In the genomic region with DNA sequence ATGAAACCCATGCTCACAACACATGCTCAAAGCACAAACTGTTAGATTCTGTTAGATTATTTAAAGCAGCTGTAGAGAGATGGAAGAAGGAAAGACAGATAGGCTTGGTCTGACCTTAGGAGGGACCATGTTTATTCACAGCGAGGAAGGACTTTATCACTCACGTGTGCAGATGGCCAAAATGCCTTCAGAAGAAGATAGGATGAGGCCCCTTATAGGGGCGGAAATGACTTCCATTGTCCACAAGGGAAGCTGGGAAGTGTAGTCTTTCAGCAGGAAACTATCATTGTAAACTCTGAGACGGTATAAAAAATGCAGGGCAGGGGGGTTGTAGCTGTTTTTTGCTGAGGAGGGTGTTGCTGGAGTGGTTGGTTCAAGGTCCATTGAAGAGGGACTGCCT, we compare ENCODE assay signal across 8 mouse cellular contexts. TPM values are rescaled to one million over a fixed set of nuclear protein-coding genes. Genes with fewer than 3 reads are reported as not detected.
A peak's percentile ranks its signal among the peaks of the same experiment; 100 is the strongest.
DNase-seq lines count a peak whose midpoint lies in the region; ATAC-seq and TF ChIP-seq lines count a peak whose summit lies in the region.

A gene (minus strand): TSS at position 199 of the 400 bp plus-strand sequence.

- H3K4me2 ChIP-seq in intestine, embryonic 16.5 days (ENCODE audit: low read depth, low read length) = peak within 1 kb of the TSS; percentile 55

- no peaks in the 10 kb centered on the region for H3K9me3 ChIP-seq in intestine, embryonic 16.5 days (ENCODE audit: control insufficient read depth, low read length)

- peaks cover 12% of the 10 kb centered on the region for H3K36me3 ChIP-seq in C2C12 (ENCODE audit: control insufficient read depth, insufficient read depth)
- no peaks in the 10 kb centered on the region for H3K36me3 ChIP-seq in intestine, embryonic 16.5 days (ENCODE audit: control insufficient read depth, insufficient read depth, low read length)

- H3K4me1 ChIP-seq in intestine, embryonic 16.5 days (ENCODE audit: control insufficient read depth, insufficient read depth, low read length) = peaks cover 6% of the 10 kb centered on the region

- peak; percentile 56 for ATAC-seq in granulocyte monocyte progenitor cell, adult 5-6 weeks (replicated peaks; ENCODE audit: poor library complexity, severe bottlenecking)
- ATAC-seq in intestine, embryonic 16.5 days = peak; percentile 86

- no peaks in the 10 kb centered on the region for H3K79me2 ChIP-seq in C2C12 (ENCODE audit: control insufficient read depth, insufficient read depth)

- H3K4me3 ChIP-seq in C2C12 (ENCODE audit: insufficient read depth, poor library complexity, severe bottlenecking) = peak within 1 kb of the TSS; percentile 29
- peak within 1 kb of the TSS; percentile 39 for H3K4me3 ChIP-seq in intestine, embryonic 16.5 days (ENCODE audit: low read length)

- H3ac ChIP-seq in C2C12 (ENCODE audit: control insufficient read depth, insufficient read length, low read depth) = peak within 1 kb of the TSS; percentile 49

- H3K27ac ChIP-seq in intestine, embryonic 16.5 days (ENCODE audit: low read length) = peak within 1 kb of the TSS; percentile 15

- peak within 1 kb of the TSS; percentile 45 for H3K9ac ChIP-seq in intestine, embryonic 16.5 days (ENCODE audit: low read depth, low read length)

- TF ChIP-seq CTCF in C2C12 (IDR thresholded peaks at IDR 0.05; ENCODE audit: control insufficient read depth, insufficient read depth, insufficient read length) = no peak

- DNase-seq in R1 (ENCODE audit: low read depth, low spot score) = peak; percentile 52
- peak; percentile 31 for DNase-seq in lung, postnatal 25 days (ENCODE audit: low spot score)
- no peak for DNase-seq in right cerebral cortex, postnatal 25 days
- DNase-seq in spleen, postnatal 10 days (ENCODE audit: low spot score in 2 of 2) = no peak
- DNase-seq in frontal cortex, postnatal 36 days (ENCODE audit: low spot score in 2 of 2) = no peak

- H3K79me3 ChIP-seq in C2C12 (ENCODE audit: low read depth) = no peaks in the 10 kb centered on the region

- WGBS in intestine, embryonic 16.5 days = 22% methylated on average over 4 of the region's 4 CpGs

- no peaks in the 10 kb centered on the region for H3K27me3 ChIP-seq in C2C12 (ENCODE audit: control insufficient read depth, insufficient read depth, insufficient read length)
- H3K27me3 ChIP-seq in intestine, embryonic 16.5 days (replicated peaks; ENCODE audit: control insufficient read depth, insufficient read depth, low read length) = no peaks in the 10 kb centered on the region

TF ChIP-seq in C2C12, 6 proteins besides CTCF, POLR2A, EP300 and RAD21:
- TF ChIP-seq FOSL1 (IDR thresholded peaks at IDR 0.05; ENCODE audit: insufficient read depth, low read length, poor library complexity, severe bottlenecking) = no peak
- TF ChIP-seq USF1 (IDR thresholded peaks at IDR 0.05; ENCODE audit: low read depth) = peak; percentile 52
- TF ChIP-seq MYOD1 (IDR thresholded peaks at IDR 0.05; ENCODE audit: control insufficient read depth, insufficient read length, low read depth) = no peak

RNA-seq across cellular contexts. Expression of the gene that starts here (rescaled TPM):
- polyA plus RNA-seq in C2C12 (2012; fragmentation: generic; extraction: Trizol) = 7.6 TPM
- 28.4 and 69.7 TPM in 2 replicates for total RNA-seq in granulocyte monocyte progenitor cell, adult 5-6 weeks (2014; fragmentation: Nextera tagmentation)
- total RNA-seq in granulocyte monocyte progenitor cell, adult 5-6 weeks (2017) = 74.5 and 81.7 TPM in 2 replicates
- 36.5 and 39.3 TPM in 2 replicates for polyA plus RNA-seq in intestine, embryonic 16.5 days (2015; fragmentation: Nextera tagmentation; extraction: Ambion mirVana)

Comparison
In these comparisons a context has a peak if more than half of its experiments do, and no peak if none do; other contexts are left out.
1. DNase-seq: peak in R1 (single experiment) and lung, postnatal 25 days (single experiment); none in right cerebral cortex, postnatal 25 days (single experiment), spleen, postnatal 10 days (0 of 2) and frontal cortex, postnatal 36 days (0 of 2).